Mouse (Mus musculus): ENCODE data around the gene Dab1.

The Dab1 gene

DNA sequence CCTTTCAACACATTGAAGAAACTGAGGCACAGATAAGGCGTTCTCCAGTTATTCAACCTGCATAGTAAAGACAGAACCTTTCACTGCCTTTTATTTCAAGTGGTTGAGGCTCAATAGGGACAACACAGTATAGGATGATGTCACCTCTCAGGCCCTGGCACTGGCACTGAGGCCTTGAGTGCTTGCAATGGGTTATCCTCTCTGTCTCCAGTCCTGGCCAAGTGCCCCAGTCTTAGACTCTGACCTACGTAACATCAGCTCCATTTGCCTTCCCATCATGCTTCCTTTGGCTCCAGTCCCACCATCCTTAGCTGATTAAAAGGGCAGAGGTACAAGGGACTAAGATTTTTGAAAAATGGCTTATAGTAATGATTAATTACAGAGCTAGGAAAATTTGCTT, 220.4 kb downstream of the Dab1 start:
- DNase-seq = no peak

DNA sequence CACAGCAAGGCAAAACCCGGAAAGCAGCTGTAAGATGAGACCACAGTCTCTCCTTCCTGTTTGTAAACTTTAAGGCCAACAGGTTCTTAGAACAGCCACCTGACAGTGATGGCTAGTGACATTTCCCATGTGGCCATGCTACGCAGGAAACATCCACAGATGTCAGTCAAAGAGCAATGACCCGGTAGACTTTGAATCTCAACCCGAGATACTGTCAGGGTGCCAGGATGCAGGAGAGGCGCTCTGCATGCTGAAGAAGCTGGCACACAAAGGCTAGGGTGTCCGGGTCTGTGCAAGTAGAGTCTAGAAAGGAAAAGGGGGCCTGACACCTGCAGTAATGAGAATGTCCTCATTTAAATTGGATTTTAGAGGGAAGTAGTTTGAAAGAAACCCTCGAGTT, 222.0 kb downstream of the Dab1 start:
- DNase-seq = no peak

DNA sequence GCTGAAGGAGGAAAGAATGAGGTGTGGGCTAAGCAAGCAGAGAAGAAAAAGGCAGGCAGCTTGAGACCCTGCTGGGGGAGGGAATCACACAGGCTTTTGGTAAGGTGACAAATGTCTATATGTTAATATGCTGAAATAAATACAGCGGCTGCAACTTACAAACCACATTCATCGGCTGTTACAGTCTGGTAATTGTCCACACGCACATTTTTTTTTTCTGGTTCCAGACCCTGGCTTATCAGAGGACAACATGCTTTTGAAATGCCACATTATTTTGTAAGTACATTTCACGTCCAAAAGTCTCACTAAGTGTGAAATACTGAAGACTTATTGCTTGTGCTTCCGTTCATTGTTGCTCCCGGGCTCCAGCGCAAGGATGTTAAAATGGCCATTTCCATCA, 225.5 kb downstream of the Dab1 start:
- DNase-seq = no peak

DNA sequence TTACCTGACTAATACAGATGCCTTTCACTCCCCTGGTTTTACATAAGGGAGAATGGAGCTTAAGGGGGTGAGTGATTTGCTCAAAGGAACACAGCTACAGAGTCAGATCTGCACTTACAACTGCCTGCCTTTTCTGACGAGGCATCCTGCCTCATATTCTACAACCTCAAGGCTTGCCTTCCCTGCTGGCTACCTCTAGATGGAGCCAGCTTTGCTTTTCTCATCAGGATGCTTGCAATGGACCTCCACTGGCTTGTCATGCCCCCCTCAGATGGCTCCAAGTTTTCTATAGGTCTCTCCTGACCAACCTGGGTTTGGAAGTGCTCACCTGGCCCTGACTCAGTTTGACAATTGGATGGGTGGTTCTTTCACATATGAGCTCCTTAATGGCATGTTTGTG, 238.0 kb downstream of the Dab1 start:
- DNase-seq = no peak

DNA sequence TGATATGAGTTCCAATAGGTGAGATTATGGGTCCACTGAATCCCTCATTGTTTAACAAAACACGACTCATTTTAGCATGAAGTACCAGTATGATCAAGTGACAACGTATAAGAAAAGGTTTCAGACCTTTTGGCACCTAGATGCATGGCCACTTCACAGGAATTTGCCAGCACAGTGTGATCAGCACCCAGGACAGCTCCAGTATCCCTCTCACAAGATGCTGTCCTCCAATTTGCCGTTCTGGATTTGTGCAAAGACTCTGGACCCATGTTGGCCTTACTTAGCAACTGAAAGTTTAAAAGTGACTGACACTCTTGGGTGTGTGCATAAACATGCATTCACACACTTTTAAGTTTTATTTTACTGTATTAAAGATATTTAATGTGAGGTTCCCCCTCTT, 256.4 kb downstream of the Dab1 start:
- no peak for DNase-seq

DNA sequence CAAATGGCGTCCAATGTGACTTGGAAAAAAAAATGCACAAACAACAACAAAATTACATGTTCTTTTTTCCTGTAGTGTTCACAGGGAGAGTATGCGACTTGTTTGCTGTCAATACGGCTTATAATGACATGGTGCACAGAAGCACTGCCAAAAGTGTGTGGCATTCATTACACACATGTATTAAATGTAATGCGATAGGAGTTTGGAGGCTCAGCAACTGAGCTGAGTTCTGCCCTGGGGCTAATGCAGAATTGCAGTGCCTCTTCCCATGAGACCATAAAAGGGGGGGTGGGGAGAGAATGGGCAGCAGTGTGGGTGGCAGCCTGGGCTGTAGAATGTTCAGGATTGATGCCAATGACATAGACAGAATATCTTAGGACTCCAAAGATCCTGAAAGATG, 259.7 kb downstream of the Dab1 start:
- DNase-seq = no peak

DNA sequence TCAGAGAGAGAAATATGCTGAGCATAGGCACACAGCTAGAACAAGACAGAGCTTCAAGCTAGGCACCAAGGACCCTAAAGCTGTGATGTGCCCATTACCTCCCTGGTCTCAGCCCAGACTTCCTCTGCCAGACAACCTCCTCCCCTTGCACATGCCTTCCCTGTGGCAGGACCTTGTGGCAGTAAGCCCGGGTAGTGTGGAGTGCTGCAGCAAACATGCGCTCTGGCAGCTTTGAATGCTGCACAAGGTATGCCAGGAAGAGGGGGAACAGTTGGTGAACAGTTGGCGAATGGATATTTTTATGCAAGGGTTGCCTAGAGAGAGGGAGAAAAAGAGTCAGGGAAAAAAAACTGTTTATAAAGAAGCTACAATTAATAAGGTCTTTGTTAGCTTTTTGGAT, 262.5 kb downstream of the Dab1 start:
- DNase-seq = peak; percentile 74 to 77

DNA sequence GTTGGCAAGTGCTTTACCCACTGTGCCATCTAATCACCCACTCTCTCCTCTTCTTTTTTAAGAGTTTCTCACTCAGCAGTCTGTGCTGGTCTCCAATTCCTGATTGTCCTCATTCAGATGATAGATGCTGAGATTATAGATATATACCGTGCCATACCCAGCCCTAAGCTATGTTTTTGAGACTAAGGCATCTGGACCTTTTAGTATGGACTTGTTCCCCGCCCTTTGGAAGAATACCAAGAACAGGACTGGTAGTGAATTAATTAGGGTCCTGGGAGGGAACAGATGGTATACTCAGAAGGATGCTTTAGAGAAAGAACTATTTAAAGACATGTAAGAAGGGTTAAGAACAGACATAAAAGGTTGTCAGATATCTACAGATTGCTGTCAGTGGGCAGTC, 268.9 kb downstream of the Dab1 start:
- DNase-seq = no peak

DNA sequence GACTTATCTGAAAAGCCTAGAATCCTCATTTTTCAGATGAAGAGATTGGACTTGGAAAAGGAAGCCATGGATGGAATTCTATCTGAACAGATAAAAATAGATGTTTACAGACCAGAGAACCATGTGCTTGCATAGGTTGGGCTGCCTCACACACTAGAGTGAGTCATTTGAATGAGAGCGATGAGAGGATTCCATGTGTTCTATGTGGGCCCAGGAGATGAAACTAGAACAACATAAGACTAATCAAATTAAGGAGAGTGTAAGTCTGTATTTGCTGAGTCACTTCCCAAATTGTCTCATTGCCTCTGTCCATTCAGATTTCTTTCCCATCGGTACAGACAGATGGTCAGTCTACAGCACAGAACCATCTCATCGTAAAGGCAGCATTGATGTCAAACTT, 270.0 kb downstream of the Dab1 start:
- no peak for DNase-seq

DNA sequence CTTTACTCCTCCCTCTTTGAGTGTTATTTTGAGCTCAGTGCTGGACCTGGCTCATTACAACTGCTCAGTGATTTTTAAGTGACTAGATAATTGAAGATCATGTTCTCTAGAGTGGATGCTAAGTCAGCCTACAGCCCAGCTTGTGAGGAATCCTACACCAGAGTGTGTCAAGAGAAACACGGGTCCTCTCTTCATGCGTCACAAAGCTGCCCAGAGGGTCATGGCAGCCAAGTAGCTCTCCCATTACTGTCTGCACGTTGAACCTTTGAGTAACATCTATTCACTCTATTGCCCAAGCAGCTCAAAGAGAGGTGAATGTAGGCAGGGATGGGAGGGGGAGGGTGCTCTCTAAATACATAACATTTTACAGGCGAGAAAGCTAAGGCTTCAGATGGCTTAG, 277.6 kb downstream of the Dab1 start:
- DNase-seq = no peak

DNA sequence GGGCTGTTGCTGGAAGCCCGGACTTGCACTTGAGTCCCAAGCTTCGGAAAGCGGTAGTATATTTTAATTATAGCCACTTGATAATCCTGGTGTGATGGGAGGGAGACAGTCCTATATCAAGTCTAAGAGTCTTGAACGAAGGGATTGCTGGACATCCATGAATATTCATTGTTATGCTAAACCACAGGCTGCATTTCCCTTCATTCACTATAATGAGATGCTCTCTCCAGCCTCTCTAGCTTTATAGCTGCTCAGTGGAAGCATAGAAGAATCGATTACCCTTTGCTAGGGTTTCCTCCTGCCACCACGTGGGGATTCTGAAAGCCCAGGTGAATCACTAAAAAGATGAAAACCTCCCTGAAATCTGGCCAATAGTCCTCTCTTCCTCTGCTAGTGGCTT, 278.5 kb downstream of the Dab1 start:
- DNase-seq = no peak

DNA sequence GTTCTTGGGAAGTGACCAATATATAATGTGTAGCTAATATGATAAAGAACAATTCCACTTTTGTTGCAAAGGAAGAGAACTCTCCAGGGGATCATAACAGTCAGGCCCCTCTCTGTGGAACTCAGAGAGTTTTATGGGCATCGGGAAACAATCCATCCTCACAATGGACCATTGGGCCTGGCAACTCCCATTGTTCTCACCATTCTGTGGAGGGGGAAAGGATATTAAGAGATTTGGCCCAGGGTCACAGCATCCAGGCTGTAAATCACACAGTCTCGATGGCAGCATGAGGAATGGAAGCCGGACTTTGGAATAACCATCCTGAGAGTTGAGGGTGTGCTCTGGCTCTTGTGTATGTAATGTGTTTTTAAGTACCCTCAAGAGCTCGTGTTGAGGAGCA, 292.3 kb downstream of the Dab1 start:
- DNase-seq = no peak

DNA sequence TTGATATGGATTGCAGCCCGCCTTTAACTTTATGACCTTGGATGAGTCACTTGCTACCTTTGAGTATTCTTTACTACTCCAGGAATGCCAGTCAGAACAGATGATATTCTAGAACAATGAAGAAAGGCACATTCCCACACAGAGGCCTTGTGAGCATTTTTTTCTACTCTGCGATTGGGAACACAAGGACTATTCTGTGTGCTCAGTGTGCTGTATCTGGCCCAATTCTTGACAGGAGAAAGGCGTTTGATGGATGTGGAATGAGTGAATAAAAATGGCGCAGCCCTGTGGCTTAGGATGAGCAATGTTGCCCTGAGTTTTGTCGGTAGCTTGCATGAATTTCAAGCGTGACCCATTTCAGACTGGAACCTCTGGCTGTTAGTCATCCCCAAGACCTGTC, 292.9 kb downstream of the Dab1 start:
- DNase-seq = no peak

DNA sequence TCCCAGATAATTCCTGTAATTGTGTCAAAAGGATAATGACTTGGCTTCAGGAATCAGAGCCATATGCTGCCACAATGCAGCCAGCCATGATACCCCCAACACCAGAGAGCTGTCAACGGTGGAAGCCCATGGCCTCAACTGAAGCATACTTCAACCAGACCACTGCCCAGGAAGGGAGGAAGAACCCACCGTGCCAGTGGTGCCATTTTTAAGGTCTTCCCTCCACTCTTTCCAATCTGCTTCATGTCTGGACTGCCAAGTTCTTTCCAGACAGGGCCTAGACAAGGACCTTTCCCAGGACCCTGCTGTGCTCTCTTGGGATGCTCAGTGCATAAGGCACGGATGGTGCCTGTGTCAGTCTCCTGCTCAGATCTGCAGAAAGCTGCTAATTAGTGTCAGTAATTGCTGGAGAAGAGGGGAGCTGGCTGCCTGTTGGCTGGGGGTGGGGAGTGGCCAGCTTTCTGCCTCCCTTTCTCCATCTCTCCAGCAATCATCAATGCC, 303.3 kb downstream of the Dab1 start:
- peak; percentile 40 to 44 for DNase-seq

DNA sequence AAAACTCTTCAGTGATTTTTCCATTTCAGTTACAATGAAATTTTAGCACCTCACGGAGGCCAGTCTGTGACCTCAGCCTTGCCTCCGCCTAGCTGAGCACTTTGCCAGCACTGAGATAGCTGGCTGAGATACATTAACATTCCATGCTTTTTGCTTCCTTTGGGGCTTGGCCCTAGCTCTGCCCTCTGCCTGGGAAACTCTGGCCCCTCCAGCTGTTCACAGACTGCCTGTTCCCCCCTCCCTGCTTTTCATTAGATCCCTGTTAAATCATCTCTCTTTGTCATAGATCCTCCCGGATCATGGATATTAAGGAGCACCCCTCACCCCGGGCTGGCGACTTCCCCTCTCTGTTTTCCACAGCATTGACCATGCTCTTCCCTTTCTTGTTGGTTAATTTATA, 307.5 kb downstream of the Dab1 start:
- DNase-seq = no peak

DNA sequence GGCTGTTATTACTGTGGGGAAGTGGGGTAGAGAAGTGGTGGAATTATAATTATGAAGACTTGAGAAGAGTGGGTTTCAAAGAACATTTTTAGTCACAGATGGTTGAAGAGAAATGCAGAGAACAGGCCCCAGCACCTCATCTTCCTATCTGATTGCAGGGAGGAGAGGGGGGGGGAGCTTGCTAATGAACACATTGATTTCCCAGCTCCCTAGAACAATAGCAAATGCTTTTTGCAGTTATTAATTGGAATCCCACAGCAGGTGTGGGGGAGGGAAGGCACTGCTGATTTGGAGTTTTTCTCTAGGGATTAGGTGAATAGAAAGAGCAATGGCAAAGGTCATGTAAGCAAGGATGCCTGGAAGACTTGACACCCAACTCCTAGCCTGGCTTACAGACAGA, 310.5 kb downstream of the Dab1 start:
- no peak for DNase-seq

DNA sequence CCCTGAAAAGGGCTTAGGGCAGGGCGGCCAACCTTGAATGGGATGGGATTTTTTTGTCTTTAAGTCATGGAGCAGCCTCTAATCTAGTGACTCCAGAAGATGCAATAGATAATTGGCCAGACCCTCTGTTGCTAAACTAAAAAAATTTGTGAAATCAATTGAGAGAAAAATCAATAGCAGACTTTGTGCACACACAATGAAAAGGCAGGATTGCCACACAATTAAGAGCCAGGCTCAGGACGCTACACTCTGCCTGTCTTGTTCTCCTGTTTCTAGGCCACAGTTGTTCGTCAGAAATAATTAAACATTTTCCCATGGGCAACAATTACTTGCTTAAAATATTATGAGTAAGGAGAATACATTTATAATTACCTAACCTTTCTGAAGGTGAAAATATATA, 315.2 kb downstream of the Dab1 start:
- DNase-seq = no peak

DNA sequence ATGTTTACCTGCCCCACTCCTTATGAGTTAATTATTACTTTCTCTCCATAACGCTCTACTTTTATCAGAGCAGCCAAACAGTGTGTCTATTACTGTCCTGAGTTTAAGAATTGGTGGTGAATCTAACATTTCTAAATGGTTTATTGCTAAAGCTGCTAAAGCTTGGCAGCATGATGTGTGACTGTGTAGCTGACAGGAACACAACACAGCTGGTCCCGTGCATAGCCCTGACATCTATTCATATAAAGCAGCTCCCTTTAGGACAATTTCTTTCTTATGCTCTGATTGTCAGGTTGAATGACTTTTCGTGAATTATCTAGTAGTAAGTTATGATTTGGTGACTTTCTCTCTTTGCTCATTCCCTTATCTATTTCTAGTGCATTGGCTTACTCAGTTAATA, 329.1 kb downstream of the Dab1 start:
- no peak for DNase-seq

DNA sequence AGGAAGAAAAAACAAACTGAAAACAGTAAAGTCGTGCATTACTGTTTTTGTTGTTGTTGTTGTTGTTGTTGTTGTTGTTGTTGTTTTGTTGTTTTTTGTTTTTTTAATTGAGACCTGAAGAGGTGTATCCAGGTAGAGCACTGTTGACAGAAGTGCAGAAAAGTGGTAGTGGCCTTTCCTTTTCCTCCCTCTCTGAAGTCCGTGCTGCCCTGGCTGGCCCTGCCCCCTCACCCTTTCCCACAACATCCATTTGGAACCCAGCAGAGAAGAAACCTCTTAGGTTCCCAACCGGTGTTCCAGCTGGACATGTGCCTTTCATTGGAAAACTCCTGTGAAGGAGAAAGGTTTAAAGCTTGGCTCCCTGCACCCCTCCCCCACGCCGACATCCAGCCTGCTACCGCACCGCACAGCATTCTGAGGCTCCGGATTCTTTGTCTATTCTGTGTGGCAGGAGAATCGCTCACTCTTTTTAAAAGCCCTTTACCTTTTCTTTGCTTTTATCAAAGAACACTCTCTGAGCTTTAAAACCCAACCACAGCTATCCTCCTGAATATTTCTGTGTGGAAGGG, 334.6 kb downstream of the Dab1 start:
- DNase-seq = no peak

DNA sequence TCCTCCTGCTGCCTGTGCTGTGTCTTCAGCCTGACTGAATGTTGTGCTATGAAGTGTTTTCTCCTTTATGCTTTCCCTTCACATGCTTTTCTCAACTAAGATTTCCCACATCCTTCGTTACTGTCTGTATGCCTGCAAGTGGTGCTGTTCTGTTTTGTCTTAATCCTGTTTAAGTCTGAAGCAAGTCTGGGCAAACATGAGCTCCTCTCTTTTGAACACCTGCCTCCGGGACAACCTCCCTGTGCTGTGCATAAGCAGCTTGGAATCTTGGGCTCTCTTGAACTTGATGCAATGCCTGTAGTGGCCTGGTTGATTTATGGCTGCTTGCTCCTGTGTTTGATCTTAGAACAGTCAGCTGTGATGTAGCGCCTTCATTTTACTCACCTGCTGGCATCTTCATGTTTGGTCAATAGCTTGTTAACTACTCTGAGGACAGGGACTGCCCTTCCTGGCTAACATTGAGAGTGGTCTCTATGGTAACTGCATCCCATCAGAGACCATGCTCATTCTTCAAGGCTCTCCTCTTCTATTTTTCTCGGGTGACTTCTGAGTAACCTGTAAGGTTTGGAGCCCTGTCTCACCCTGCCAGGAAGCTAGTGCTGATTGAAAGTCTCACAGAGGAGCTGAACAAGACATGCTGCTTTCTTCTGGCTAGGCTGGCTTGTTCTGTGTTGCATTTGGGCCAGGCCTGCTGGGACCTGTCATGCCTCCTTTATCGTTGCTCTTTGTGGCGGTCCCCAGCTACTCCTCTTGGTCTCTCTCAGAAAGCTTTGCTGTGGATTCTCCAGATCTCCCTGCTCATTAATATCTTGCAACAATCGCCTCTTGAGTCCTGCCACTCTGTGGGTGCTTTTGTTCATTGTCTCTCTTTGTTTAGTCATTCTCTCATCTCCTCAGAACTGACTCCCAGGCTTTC, 342.2 kb downstream of the Dab1 start:
- no peak for DNase-seq

DNA sequence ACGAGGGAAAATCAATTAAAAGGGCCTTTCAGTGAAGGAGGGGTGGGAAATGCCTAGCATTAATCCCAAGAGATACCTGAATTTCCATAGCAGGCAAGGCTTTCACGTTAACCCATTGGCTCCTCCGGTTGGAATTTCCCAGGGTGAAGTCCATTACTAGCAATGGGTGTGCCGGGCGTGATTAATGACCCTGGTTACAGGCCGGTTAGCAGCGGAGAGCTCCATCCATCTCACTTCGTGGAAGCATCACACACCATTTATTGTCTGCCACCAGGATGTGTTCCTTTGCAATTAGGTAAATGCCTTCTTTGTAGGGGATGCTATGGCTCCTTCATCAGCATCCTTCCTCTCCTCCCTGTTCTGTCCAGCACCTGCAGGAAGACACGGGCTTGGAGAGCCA, 350.7 kb downstream of the Dab1 start:
- no peak for DNase-seq

DNA sequence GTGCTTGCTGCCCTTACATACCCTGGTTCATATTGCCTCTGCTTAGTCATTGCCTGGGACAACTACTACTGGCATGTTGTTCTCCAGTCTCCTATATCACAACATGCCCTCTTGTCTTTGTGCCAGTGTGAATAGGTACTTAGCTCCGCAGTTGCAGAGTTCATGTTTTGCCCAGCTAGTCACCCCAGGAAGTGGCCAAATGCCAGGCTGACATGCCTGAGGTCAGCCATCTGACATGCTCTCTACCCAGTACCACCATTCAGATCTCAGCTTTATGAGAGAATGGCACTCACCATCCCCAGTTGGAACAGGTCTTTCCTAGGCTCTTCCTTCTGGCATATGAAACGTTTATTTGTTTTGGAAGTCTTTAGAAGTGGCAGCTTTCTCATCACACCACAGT, 355.4 kb downstream of the Dab1 start:
- DNase-seq = no peak

DNA sequence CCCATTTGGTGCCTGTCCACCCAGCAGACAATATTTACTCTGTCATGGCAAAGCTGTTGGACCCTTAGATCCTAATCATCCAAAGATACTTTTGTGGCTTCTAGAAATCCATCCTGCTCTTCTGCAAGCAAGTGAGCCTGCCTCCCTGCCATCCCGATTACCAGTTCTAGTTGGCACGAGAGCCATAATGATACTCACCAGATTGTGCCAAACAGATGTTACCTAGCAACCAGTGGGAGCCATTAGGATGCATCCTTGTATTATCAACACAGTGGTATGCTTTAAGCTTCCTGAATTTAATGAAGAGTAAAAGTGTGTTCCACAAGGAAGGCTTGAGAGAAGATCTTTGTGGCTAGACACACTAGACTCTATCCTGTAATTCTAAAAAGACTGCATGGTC, 355.8 kb downstream of the Dab1 start:
- DNase-seq = no peak

DNA sequence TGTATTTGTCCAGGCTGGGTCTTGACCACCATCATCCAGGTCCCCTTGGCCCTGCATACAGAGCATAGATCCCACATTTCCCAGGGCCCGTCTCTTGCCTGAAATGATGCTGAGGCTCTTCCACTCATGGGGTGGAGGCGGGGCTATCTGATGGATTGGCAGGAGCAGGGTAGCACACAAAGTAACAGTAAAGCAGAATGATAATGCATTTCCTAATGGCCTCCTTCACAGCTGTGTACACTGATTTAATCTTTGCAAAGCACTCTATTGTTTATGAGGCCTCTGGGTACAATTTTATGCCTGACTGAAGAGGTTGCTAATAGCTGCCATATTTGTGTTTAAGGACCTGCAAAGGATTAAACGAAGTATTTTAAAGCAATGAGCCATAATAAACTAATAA, 374.7 kb downstream of the Dab1 start:
- no peak for DNase-seq

DNA sequence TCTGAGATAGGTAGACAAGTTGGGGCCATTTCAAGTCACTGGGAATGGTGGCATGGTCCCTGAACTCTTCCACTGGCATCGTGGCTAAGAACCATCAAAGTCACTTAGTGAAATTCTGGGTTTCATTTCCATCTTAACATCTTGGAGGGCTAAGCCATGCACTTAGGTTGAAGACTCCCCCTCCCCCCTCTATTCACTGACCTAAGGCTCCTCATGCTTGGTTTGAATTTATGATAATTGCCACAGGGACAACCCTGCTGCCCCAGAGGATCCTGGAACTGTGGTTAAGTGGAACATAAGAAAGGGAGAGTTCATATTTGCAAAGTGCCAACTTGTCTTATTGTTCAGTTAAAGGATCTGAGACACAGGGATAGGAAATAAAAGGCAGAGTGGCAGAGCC, 375.2 kb downstream of the Dab1 start:
- no peak for DNase-seq

Measured in cerebellum, postnatal 36 days (tissue).